Mouse (Mus musculus) spleen, adult 2 months (tissue): ENCODE data around the gene Vwa8.
"Not testable (repeated sequence)": the region's sequence is repeated elsewhere in the genome, so short reads cannot be mapped to it uniquely, and the experiment has no call there.

Experiments used
- CTCF ChIP-seq: fragments of 200-500 bp; IDR thresholded peaks from 2 replicates; pipeline ENCODE4 v1.5.1; 2011; ENCODE audit warnings: mild to moderate bottlenecking, inconsistent platforms; ENCODE audit not compliant: insufficient read depth, insufficient read length, insufficient replicate concordance; ENCODE audit errors: extremely low read depth
- POLR2A ChIP-seq: fragments of 200-500 bp; IDR thresholded peaks from 2 replicates; pipeline ENCODE4 v1.6.1; 2011; ENCODE audit warnings: low read depth, low read length, inconsistent platforms

- TF ChIP-seq CTCF, POLR2A: not testable (repeated sequence)
These were observed 168.9 kb downstream of the Vwa8 start for GRCm38 (mm10) chr14:79017710-79018109.
